Mouse (Mus musculus) cerebellum, postnatal 10 days (tissue): Measurements from ENCODE around the gene H2al1g.
A peak's percentile ranks its signal among the peaks of the same experiment; 100 is the strongest.
"Not testable (repeated sequence)": the region's sequence is repeated elsewhere in the genome, so short reads cannot be mapped to it uniquely, and the experiment has no call there.

Experiments
- DNase-seq, 2 experiments: peaks; one replicate each; pipeline ENCODE4 v3.0.0; 2021; ENCODE audit warnings: mixed read lengths in 2 of 2

The H2al1g gene

DNA sequence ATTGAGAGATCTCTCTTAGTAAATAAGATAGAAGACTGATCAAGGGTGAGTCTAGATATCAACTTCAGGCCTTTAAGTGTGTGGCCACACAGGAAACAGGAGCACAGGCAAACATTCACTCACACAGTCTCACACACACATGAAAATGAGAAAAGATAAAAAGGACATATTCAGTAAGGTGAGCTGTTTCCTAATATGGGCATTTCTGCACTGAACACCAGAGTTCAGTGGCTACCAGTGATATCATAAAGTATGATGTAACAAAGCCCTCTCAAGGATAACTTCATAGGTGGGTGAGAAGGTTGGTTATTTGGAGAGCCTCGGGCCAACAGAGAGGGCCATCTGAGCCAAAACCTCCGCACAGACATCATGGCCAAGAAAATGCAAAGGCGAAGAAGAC lies at the start of gene H2al1g:
Gene H2al1g (plus strand): TSS at position 301 of the 400 bp plus-strand sequence.
- not testable (repeated sequence) for DNase-seq

DNA sequence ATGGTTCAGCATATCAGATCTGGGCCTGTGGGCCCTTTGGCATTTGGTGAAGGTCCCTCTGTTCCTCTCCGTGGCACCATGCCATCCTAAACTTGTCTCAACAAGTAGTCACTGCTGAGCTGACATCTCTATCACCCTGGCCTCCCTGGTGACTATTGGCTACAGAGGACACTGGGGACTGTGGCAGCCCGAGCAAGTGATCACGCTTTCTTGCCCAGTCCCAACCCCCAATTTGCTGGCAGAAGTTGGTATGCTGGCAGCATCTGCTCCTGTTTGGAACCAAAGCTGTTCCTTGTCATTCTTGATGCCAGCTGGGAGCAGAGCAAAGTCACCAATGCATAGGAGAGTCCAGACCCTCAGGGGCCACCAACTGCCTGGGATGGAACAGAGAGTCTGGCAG lies 49.0 kb upstream of the H2al1g start:
- peak; percentile 75 to 82 for DNase-seq

- no peak for DNase-seq
Observed at GRCm38 (mm10) chrX:11273190-11273589, 44.9 kb upstream of the H2al1g start.

DNA sequence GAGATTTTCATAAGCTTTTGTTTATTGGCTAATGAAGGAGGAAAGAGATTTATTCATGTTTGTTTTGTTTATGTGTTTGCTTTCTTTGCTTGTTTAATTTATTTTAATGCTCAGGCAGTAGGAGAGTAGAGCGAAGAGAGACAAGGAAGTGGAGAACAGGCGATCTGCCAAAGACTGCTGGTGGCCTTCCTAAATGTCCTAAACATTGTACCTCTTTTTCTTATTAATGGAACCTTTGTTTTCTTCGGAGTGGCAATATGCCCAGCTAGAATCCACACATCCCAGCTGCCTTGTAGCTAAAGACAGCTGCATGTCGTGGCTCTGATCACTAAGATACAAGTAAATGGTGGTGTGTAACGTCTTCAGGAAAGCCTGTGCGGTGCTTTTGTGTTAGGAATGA lies 41.0 kb upstream of the H2al1g start:
- DNase-seq, result no peak

GRCm38 (mm10) chrX:11280741-11281140 lies 37.3 kb upstream of the H2al1g start:
- DNase-seq, result no peak

GRCm38 (mm10) chrX:11288306-11288882 lies 29.7 kb upstream of the H2al1g start:
- DNase-seq, result peak; percentile 22 to 24

GRCm38 (mm10) chrX:11289244-11289643 lies 28.8 kb upstream of the H2al1g start:
- DNase-seq, result no peak

GRCm38 (mm10) chrX:11298957-11299356 lies 19.1 kb upstream of the H2al1g start, which contains the start of gene H2al1a:
H2al1a (plus strand) TSS chrX:11299257.
- DNase-seq, result not testable (repeated sequence)

- DNase-seq, result not testable (repeated sequence)
Observed at GRCm38 (mm10) chrX:11302132-11302531, 15.9 kb upstream of the H2al1g start, which contains the start of gene H2al1b. H2al1b (plus strand) TSS chrX:11302432.

- not testable (repeated sequence) for DNase-seq
Observed at GRCm38 (mm10) chrX:11305355-11305754, 12.7 kb upstream of the H2al1g start, which contains the start of gene H2al1c. H2al1c (plus strand) TSS chrX:11305655.

GRCm38 (mm10) chrX:11308524-11308923 lies 9.5 kb upstream of the H2al1g start, which contains the start of gene H2al1d:
H2al1d (plus strand) TSS chrX:11308824.
- not testable (repeated sequence) for DNase-seq

- DNase-seq, result not testable (repeated sequence)
Observed at GRCm38 (mm10) chrX:11311634-11312033, 6.4 kb upstream of the H2al1g start, which contains the start of gene H2al1e. H2al1e (plus strand) TSS chrX:11311934.

GRCm38 (mm10) chrX:11314858-11315257 lies 3.2 kb upstream of the H2al1g start, which contains the start of gene H2al1f:
H2al1f (plus strand) TSS chrX:11315158.
- DNase-seq, result not testable (repeated sequence)

DNA sequence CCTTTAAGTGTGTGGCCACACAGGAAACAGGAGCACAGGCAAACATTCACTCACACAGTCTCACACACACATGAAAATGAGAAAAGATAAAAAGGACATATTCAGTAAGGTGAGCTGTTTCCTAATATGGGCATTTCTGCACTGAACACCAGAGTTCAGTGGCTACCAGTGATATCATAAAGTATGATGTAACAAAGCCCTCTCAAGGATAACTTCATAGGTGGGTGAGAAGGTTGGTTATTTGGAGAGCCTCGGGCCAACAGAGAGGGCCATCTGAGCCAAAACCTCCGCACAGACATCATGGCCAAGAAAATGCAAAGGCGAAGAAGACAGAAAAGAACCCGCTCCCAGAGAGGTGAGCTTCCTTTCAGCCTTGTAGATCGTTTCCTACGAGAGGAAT lies 3.1 kb downstream of the H2al1g start, which contains the start of gene H2al1h:
Gene H2al1h (plus strand): TSS at position 301 of the 400 bp plus-strand sequence.
- DNase-seq, result not testable (repeated sequence)

GRCm38 (mm10) chrX:11324359-11324758 lies 6.3 kb downstream of the H2al1g start, which contains the start of gene H2al1i:
H2al1i (plus strand) TSS chrX:11324659.
- DNase-seq, result not testable (repeated sequence)

GRCm38 (mm10) chrX:11327522-11327921 lies 9.5 kb downstream of the H2al1g start, which contains the start of gene H2al1j:
H2al1j (plus strand) TSS chrX:11327822.
- DNase-seq, result not testable (repeated sequence)

DNA sequence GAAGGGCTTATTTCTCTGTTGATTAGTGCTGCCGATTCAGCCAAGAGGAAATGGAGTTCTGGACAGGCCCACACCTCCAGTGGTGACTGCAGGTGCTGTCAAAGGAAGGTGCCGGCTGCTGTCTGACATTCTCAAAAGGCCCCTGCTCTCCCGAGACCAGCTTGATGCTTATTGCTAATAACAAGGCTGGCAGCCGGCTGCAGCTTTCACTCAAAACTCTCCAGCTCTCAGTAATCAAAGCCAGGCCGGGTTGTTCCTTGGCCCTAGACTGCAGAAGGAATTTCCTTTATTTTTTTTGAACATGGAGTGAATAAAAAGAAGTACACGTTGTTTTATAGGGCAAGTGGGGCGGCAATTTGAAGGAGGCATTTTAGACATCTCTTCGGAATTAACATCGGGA lies 27.7 kb downstream of the H2al1g start:
- peak; percentile 29 to 51 for DNase-seq

DNA sequence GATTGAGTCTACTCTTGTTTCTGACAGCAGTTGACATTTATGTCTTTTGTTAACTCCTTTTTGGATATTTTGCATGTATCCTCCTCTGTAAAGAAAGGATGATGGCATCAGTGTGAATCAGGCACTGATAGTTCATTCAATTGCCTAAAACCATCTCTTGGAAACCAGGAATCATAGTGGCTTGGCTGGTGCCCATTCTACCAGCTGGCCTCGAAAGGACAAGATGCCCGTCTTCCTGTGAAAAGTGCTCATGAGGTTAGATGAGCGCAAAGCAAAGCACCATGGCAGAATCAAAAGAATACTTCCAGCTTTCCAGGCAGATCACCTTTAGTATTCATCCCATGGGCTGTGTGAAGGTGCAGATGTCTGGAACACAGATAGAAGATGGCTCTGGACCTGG lies 28.7 kb downstream of the H2al1g start:
- DNase-seq, result peak; percentile 23 to 76

DNA sequence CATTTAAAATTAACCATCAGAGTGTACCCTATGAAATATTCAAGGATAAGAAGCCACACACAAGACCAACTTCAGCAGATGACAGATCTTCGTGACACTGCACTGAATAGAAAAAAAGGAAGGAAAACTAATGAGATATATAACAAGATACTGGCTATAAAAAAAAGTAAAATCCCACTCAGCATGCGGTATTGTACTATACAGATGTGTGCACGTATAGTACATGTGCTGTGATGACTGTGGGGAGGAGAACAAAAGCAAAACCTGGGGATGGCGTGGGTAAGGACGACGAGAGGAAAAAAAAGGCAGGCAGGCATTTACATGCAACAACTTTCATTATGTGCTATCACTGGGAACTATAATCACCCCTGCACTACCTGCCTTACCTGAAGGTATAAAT lies 42.8 kb downstream of the H2al1g start:
- no peak for DNase-seq

DNA sequence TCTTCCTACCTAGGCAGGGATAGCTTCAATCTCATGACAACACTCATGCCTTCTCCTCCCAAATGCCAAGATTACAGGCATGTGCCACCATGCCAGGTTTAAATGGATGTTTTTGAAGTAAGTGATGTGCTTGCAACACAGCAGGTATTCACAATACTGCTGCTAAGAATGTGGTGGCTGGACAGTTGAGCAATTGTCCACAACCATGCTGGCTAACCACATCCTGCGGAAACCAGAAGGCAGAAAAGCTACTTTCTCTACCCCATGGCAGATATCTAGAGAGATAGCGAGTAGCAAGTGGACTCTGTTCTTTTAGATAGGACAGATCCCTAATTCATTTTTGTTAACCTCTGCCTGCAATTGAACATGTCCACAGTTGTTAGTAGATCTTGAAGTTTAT lies 43.2 kb downstream of the H2al1g start:
- DNase-seq, result no peak

DNA sequence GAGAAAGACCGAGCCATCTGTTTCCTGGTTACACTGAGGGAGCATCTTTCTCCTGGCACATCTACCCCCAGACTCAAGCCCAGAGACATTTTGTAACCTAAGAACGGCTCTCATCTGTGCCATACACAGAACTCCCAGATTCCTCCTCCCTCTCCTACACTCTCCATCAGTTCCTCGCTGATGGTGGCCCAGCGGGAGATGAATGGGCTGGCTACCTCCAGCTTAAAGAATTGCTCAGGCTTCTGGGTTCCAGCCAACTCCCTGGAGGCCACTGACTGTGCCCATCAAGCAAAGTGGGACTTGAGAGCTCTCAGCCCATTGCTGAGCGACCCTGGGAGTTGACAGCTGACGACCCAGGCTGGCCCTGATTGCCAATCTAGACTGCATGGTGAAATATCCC lies 45.8 kb downstream of the H2al1g start:
- peak; percentile 77 to 89 for DNase-seq

GRCm38 (mm10) chrX:11365151-11365550 lies 47.1 kb downstream of the H2al1g start:
- DNase-seq, result no peak
